Mouse (Mus musculus) mature B cell (primary cell): ENCODE results near the gene Spns1.

Source experiments
- in situ Hi-C: fragments of 300-500 bp; cut with MboI; formaldehyde crosslinking; loops from 2 replicates; pipeline ENCODE4 v1.14.3; 2019

Gene Spns1

DNA sequence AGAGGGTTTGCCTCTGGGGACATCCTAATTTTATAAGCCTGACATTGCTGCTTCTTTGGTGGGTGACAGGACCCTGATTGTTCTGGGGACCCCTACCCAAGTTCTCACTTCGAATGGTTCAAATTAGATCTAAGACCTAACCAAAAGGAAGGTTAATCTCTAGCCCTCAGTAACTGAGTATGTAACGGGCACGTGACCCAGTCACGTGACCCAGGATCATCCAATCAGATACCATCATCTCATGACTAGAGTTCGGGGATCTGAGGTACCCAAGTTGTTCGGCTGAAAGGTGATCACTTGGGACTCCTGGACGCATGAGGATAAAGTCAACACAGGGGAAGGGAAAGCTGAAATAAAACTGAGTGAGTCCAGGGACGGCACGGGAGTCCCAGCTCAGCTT is 4.2 kb downstream of the Spns1 start:
- in situ Hi-C loops, result loop anchor here (5.0 to 10.0 kb wide), 2 partner anchors 36 to 58 kb away; no protein-coding TSS in a partner anchor

DNA sequence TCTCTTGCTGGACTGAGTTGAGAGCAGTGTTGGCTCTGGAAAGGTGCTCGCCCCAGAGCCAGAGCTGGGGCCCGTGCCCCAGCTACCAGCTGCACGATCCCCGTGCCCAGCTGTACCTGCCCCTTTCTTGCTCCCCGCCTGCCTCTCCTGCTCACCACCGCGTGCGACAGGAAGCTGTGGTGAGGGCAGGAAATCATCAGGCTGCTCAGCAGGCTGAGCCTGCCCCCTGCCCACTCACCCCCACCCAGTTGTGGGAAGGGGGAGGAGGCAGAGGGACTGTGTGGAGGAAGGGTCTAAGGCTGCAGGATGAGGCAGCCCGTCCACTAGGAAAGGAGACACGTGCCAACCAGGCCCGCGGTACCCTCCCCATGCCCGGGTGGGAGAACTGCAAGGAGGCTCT is 7.9 kb downstream of the Spns1 start, which contains the start of gene Lat:
Gene Lat (minus strand): TSS at position 178 of the 400 bp plus-strand sequence.
- in situ Hi-C loops, result no loop called here

DNA sequence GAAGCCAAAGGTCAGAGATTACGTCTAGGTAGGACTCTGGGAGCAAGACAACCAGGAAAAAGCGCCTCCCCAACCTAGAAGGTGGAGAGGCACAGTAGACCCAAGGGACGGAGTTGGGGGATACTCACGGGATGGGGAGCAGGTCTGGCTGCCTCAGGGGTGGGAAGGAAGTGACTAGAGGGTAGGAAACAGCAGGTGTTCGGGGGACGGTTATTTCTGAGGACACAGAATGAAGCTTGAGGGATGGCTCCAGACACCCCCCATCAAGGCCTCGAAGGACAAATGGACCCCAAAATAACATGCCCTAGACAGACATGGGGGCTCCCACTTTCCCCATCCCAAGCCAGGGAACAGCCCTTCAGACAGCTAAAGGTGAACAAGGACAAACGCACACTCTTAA is 8.9 kb downstream of the Spns1 start:
- in situ Hi-C loops, result no loop called here

DNA sequence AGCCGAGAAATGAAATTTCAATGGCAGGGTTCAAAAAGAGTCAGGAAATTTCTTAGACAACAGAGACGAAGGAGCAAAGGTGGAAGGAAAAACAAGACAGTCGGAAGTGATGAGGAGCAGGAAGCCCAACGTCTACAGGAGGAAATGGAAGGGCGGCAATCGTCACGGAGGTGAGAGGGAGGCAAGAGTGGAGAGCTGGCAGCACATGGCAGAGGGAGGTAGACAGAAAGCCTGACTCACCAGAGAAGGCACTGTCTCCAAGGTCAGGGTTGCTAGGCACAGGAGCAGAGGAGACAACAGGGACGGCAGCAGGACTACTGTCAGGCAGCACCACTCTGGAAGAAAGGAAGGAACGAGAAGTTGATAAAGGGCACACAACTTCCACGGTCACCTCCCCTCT is 9.6 kb downstream of the Spns1 start:
- in situ Hi-C loops, result no loop called here

DNA sequence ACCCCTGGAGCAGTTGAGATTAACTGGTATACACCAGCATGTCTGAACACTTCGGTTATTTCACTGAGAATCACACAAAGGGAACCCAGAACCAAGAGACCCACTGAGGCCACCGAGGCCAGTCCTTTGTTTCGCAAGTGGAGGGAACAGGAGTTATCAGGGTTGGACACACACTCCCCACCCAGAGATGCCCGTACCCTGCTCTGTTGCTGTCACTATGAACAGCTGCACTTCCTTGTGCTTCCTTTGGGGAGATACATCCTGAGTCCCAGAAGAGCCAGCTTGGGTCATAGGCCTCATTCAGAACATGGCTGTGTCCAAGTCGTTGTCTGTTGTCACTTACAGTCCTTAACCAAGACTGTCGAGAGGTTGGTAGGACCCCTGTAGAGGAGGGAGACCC is 14.2 kb downstream of the Spns1 start:
- in situ Hi-C loops, result no loop called here

DNA sequence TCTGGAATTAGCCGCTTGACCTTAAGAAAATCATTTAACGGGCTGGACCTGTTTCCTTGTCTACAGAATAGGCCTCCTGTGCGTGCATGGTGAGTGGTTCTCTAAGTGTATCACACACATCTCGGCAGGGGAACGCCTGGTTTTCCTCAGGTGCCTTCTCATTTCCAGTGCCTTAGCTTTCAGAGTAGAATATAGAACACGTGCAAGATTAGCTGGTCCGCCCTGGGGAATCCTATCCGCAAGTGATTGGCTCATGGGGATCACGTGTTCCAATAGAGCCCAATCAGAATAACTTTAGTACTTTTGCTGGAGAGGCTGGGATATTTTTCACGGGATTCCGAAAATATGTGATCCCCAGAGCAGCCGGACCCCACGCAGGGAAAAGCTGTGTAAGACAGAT is 18.2 kb downstream of the Spns1 start:
- in situ Hi-C loops, result no loop called here

DNA sequence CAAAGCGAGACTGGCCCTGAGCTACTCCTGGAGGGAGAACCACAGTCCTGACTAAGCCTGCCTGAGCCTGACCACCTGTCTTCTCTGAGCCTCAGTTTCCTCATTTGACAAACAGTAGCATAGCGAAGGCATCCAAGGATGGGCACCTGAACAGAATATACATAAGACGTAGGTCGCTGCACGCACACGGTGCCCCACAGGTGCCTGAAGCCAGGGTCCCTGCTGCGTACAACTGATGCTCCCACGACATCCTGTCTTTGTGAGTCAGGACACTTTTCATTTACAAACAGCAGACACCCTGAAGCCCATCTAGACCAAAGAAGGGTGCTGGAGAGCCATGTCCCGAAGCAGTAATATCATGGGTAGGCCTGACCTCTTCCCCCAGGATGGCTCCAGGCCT is 18.8 kb downstream of the Spns1 start:
- in situ Hi-C loops, result no loop called here

DNA sequence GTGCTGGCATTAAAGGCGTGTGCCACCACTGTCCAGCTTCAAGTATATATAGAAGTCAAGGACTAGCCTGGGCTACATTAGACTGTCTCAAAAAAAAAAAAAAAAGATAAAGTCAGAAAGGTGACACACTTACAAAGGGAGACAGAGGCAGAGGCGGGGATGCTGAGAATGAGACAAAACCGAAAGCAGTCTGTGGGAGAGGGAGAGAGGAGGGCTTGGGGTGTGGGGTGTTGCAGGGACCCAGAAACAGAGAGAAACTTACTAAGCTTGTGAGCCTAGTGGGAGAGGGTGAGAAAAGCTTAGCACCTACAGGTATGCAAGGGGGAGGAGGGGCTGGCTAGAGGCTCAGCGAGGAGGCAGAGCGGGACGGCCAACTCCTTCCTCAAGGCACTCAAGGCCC is 19.4 kb downstream of the Spns1 start:
- in situ Hi-C loops, result no loop called here

DNA sequence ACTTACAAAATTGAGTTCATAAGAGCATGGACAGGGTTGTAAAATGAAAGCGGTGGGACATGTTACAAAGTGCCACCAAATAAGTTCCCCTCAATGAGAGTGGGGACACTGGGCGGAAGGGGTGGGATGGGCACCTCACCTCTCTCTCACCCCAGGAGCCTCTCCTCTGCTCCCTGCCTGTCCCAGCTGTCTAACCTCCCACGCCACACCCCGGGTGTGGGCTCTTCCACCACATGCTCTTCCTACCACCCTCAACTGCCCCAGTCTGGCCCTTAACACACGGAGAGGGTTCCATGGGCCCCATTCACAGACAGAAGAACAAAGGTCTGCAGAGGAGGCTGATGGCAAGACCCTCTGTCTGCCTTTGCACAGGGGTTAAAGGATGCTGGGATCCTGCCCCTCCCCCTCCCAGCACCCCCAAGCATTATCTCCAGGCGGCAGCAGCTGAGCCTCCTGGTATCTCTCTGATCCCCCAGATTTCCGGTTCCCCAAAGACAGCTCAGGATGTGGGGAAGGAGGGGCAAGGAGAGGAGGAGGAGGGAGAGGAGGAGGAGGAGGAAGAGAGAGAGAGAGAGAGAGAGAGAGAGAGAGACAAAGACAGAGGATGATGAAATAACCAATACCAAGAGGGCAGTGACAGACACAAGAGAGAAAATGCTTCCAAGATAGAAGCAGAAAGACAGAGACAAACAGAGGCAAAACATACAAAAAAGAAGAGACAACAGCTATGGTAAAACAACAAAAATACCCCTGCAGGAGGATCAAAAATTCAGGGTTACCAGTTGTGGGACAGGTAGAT is 20.3 kb downstream of the Spns1 start:
- in situ Hi-C loops, result no loop called here

DNA sequence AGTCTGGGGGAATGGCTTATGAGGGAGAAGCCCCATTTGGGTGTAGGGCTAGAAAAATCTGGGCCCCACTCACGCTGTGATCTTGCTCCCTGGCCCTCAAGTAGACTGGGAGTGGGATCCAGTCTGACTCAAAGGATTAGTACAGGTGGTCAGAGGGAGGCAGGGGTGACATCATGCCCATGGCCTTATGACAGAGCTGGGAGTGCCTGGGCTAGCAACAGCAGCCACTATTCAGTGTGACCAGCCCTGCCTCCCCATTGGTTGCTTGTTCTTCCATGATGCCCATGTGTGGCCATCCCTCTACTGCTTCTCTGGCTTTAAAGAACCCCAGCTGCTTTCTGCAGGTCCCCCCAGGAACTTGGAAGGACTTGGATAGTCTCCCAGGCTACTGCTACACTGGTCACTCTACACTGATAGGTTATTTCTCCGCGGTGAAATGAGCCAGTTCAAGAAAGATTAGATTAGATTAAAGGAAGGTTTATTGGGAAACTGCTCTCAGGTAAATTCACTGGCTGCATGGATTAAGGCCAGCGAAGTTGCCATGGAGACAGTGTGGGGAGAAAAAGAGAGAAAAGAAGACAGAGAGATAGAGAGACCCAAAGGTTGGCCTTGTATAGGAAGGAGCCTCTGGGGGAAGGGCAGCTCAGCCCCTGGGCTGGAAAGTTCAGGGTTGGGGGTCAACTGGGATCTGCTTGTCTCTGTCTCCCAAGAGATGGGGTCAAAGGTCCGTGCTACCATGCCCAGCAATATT is 21.2 kb downstream of the Spns1 start:
- in situ Hi-C loops, result no loop called here

DNA sequence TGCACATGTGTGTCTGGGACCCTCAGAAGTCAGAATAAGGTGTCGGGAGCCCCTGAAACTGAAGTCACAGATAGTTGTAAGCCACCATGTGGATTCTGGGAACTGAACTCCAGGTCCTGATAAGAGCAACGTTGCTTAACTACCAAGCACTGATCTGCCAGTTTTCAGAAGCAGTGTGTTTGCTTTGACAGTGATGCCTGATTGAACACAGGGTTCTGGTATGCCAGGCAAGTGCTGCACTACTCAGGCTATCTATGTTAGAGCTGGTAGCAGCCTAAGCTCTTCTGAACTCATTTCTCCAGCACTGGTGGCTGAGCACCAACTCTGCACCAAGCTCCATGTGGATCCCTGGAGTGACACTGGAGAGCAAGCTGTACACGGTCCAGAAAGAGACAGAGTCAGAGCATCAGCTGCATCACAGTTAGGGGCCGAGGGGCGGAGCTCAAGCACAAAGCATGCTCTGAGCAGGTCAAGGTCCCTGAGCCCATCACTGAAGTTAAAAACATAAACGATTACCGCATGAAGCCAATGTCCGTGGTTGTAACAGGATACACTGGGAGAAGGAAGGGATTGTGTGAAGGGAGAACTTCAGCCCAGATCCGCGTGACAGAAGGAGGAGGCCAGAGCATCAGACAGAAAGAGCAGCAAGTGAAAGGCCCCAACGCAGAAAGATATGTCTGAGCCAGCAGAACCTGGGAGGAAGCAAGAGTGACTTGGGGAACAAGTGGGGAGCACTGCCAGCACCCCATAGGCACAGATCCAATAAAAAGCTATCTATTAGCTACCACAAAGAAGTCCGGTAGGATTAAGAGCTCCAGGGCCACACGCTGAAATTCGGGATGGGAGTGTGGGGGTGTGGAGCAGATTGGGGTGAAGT is 22.3 kb downstream of the Spns1 start:
- in situ Hi-C loops, result no loop called here

DNA sequence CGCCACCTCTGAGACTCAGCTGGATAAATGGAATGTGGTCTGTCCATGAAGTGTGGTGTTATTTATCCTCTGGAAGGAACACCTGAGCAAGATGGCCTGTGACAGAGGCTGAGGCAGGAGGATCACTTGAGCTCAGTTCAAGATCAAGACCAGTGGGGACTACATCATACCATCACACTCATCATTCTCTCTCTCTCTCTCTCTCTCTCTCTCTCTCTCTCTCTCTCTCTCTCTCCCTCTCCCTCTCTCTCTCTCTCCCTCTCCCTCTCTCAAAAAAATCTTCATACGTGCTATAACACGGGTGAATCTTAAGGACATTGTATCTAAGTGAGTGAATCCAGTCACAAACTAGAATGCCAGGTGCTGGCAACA is 23.3 kb downstream of the Spns1 start:
- in situ Hi-C loops, result no loop called here

DNA sequence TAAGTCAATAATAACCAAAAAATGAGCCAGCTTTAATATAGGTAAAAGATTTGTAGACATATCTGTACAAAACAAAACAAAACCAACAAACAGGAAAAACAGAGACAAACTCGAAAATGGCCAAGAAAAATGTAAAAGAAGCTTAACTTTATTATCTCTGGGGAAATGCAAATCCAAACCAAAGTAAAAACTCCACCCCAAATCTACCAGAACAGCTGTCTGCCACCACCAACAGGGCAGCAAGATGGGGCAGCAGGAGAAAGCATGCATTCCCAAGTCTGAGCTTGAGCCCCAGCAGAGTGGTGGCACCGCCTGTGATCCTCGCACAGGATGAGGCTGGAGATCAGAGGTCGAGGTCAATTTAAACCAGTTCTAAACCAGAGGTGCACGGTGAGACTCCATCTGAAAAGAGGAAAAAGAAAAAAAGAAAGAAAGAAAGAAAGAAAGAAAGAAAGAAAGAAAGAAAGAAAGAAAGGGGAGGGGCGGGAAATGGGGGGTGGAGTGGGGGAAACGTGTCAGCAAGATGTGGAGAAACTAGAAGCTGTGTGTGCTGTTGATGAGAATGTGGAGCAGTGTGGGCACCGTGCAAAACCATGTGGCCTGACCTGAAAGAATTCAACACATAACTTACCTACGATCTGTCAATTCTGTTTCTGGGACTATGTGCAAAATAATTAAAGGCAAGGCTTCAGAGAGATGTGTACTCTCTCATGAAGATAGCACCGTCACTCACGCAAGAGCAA is 23.8 kb downstream of the Spns1 start:
- in situ Hi-C loops, result no loop called here

DNA sequence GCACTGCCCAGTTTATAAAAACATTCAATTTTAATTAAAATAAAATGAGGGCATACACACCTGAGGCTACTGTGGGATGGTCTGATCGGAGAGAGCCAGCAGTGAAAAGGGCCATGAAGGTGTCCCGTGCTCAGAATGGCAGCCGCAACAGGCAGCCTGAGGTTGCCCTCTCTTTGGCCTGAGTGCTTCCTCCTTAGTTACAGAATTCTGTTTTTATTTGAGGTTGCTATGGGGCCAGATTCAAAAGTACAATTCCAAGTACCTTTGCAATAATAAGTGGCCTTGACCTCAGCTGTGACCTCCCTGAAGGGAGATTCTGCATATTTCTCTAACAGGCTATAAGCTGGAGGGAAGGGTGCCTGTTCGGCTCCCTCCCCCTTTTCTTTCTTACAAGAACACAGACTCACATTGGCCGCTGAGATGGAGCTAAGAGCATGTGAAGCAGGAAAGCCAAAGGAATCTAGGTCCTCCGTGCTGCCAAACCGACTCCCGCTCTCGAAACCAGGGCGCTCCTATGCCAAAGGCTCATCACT is 25.8 kb downstream of the Spns1 start:
- in situ Hi-C loops, result no loop called here

DNA sequence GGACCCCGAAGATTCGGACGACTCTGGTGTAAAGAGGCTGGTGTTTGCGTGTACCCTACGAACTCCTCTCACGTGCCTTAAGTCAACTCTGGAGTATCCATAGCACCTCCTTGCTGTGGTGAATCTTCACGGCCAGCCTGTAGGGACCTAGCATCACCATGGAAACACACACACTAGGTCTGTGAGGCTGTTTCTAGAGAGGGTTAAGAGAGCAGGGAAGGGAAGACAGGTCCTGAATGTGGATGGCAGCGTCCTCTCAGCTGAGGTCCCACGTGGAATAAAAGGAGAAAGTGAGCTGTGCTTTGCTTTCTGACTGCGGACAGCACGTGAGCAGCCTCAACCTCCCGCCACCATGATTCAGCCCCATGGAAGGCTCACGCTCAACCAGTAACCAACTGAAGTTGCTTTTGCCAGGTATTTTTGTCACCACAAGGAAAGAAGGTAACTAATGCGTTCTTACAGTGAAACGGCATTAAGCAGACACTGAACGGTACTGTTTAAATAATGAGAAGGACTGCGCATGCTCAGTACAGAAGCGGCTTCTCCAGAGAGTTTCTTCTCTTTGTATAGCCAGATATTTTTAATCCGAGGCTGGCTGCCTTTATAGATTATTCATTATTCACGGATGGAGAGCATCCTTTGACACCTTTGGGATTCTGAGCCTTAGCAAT is 26.4 kb downstream of the Spns1 start:
- in situ Hi-C loops, result no loop called here

DNA sequence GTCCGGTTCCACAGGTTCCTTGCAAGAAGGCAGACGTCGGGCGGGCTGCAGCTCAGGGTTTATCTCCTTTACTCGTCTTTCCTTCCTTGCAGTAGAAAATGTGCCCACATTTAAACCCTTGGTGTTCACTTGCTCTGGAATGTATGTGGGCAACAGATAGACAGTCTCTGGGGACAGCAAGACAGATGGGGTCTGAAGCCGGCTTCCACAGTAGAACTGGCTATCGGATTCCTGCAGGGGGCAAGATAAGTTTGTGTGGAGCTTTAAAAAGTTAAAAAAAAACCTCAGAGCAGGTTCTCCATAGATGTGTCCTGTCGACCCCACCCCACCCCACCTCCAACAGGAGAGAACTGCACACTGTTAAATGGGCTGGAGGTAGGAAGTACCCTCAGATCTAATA is 29.0 kb downstream of the Spns1 start:
- in situ Hi-C loops, result no loop called here

DNA sequence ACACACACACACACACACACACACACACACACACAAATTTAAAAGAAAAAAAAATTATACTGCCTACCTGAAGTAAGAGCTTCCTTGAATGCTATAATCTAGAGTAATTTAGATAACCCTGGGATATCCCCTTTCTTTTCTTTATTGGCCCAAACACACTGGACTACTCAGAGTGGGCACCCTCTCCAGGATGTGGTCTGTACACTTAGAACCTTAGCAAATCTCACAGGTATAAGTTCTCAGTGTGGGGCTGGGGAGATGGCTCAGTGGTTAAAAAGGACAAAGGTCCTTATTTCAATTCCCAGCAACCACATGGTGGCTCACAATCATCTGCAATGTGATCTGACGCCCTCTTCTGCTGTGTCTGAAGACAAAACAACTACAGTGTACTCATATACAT is 30.2 kb downstream of the Spns1 start:
- in situ Hi-C loops, result no loop called here

DNA sequence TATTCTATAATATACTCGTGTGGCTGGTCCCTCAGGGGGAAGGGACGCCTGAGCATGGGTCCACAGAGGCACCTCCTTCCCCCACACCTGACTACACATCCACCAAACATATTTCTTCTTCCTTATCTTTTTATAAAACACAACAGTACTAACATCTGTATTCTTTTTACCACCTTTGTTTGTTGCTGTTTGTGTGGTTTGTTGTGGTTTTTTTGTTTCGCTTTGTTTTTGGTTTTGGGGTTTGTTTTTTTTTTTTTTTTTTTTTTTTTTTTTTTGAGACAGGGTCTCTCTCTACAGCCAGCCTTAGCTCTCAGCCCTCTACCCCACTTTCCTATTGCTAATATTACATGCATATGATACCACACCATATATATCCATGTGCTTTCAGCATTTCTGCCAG is 31.3 kb downstream of the Spns1 start:
- in situ Hi-C loops, result no loop called here

DNA sequence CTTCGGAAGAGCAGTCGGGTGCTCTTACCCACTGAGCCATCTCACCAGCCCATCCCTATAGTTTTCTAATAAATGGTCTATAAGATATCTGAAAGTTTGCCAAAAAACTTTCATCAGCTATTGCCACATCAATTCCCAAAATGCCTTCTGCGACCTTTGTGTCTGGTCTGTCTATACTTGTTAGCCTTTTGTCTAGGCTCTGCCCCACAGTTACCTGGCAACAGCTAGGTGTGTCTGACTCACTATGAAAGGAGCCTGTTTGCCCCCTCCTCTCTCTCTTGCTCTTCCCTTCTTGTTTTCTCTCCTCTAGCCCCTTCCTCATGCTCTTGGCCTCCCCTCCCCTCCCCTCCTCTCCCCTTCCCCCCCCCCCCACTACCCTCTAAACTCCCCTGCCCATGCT is 31.7 kb downstream of the Spns1 start:
- in situ Hi-C loops, result no loop called here

DNA sequence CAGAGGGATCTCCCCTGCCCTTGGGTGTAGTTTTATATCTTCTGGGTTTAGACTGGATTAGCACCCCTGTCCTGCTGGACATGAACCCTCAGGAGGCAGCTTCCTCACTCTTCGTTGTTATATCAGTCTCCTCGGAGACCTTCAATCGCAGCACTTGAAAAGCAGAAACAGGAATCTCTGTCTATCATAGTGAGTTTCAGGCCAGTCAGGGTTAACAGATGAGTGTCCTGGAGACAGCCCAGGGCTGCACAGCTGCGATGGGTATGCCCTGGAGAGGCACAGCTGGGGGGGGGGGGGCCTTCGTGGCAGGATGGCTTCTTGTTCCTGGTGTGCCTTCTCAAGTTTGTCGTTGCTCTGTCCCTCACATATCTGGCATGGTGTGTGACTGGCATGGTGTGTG is 36.4 kb downstream of the Spns1 start:
- in situ Hi-C loops, result no loop called here

DNA sequence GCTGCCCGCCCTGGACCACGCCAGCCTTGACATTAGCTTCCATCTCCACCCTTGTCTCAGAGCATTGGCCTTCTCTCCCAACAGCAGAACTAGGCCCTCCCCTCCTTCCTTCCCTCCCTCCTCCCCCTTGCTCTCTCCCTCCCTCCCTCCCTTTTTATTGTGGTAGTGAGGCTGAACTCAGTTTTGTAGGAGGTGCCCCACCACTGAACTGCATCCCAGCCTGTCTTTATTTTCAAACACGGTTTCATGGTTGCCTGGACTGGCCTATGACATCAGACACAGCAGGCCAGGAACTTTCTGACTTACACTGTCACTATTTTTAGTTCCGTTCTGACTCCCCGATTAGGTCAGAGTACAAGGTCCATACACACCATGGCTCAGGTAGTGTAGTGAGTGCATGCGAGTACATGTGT is 37.0 kb downstream of the Spns1 start:
- in situ Hi-C loops, result no loop called here
